Mouse (Mus musculus) liver, embryonic 16.5 days (tissue): ENCODE results near the gene Sirt2. TPM values are rescaled to one million over a fixed set of nuclear protein-coding genes. Genes with fewer than 3 reads are reported as not detected.
A peak's percentile ranks its signal among the peaks of the same experiment; 100 is the strongest.

Source experiments
- ATAC-seq: fragments of 200-750 bp; cut with Nextera tagmentation; 2 replicates; pipeline ENCODE4 v1.8.0; 2017; ENCODE audit warnings: low read depth, mild to moderate bottlenecking, moderate number of reproducible peaks, moderate library complexity
- H3K27ac ChIP-seq: fragments of 300-500 bp; sonication (generic); 2 replicates; pipeline ENCODE4 v1.5.1; 2014; ENCODE audit warnings: mild to moderate bottlenecking, low read length
- H3K27me3 ChIP-seq: fragments of 300-500 bp; sonication (generic); 2 replicates; pipeline ENCODE4 v1.6.1; 2014; ENCODE audit warnings: low read depth, low read length, mixed read lengths; ENCODE audit not compliant: control insufficient read depth, insufficient read depth
- H3K36me3 ChIP-seq: fragments of 300-500 bp; sonication (generic); 2 replicates; pipeline ENCODE4 v1.6.1; 2014; ENCODE audit warnings: mild to moderate bottlenecking; ENCODE audit not compliant: control insufficient read depth, insufficient read depth
- H3K4me1 ChIP-seq: fragments of 300-500 bp; sonication (generic); 2 replicates; pipeline ENCODE4 v1.6.1; 2014; ENCODE audit warnings: low read depth, low read length, mixed read lengths; ENCODE audit not compliant: control insufficient read depth
- H3K4me2 ChIP-seq: fragments of 300-500 bp; sonication (generic); 2 replicates; pipeline ENCODE4 v1.6.1; 2014; ENCODE audit warnings: low read depth, low read length, mixed read lengths
- H3K4me3 ChIP-seq: fragments of 300-500 bp; sonication (generic); 2 replicates; pipeline ENCODE4 v1.5.1; 2014; ENCODE audit warnings: low read depth, mild to moderate bottlenecking, low read length
- H3K9ac ChIP-seq: fragments of 300-500 bp; sonication (generic); 2 replicates; pipeline ENCODE4 v1.6.1; 2014; ENCODE audit warnings: low read depth, low read length
- H3K9me3 ChIP-seq: fragments of 300-500 bp; sonication (generic); replicated peaks from 2 replicates; pipeline ENCODE4 v1.6.1; 2016; ENCODE audit warnings: low read length; ENCODE audit not compliant: control insufficient read depth
- WGBS: fragments of 180-500 bp; shearing (Covaris S2); extraction: QIAGEN DNeasy Blood & Tissue Kit; methylation state at CpG from one replicate; pipeline ENCODE4 v1.1.7; 2014; ENCODE audit not compliant: insufficient replicate concordance; 5-methylcytosine and 5-hydroxymethylcytosine counted together
- polyA plus RNA-seq: library from polyadenylated mRNA; unstranded; fragments of >200 nt; fragmentation: Nextera tagmentation; extraction: Ambion mirVana; gene quantifications from 2 replicates; pipeline ENCODE4 v1.2.1, GENCODE M21; 2015

Sirt2 gene
- polyA plus RNA-seq, 1 experiment from 2014 or later = 28.0 TPM

DNA sequence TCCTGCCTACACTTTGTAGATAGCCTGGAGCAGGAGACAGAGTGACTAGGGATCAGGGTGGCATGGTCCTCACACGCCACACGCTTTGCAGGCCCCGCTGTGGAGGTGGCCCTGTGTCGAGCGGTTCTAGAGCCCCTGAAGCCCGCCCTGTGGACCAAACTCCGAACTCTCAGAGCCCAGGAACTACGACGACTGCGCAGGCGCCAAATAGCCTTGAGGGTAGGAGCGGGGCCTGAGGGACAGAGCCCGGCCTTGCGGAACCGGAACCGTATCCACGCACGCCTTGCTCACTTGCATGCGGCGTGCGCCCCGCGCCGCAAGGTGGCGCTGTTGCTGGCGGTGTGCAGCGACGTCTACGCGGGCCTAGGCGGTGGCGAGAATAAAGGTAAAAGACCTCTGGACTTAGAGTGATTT lies 30.0 kb downstream of the Sirt2 start:
- Histone ChIP-seq H3K9ac (peak overlapping the region; percentile 63), H3K27ac (peak overlapping the region; percentile 69), H3K9me3 (no peaks in the 10 kb centered on the region), H3K4me1 (peaks cover 17% of the 10 kb centered on the region), H3K4me3 (peak overlapping the region; percentile 56), H3K4me2 (peak overlapping the region; percentile 78), H3K27me3 (no peaks in the 10 kb centered on the region), H3K36me3 (no peaks in the 10 kb centered on the region)
- WGBS = 7% methylated on average over 32 of the region's 32 CpGs
- peak; percentile 81 for ATAC-seq

- Histone ChIP-seq H3K36me3 (no peaks in the 10 kb centered on the region), H3K9ac (no peak overlapping the region), H3K9me3 (no peaks in the 10 kb centered on the region), H3K4me1 (peaks cover 44% of the 10 kb centered on the region), H3K27me3 (no peaks in the 10 kb centered on the region), H3K4me2 (no peak overlapping the region), H3K4me3 (no peak overlapping the region), H3K27ac (no peak overlapping the region)
- WGBS = 82% methylated on average over 9 of the region's 9 CpGs
- no peak for ATAC-seq
Observed at GRCm38 (mm10) chr7:28799994-28800393, 33.5 kb downstream of the Sirt2 start.

DNA sequence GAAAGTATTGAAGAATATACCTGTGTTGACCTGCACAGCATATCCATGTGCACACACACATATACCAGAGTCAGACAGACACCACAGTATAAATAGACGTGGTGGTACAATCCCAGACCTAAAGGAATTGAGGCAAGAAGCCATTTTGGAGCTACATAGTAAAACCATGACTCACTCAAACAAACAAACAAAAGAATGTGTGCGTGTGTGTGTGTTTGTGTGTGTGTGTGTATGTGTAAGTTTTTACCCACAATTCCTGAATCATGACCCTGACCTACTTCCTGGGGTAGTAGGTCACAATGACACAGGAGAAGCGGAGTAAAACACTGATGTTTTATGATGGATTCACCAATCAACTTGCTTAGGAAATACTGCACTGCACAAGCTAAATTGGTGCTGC lies 34.9 kb downstream of the Sirt2 start:
- Histone ChIP-seq H3K36me3 (no peaks in the 10 kb centered on the region), H3K4me2 (no peak overlapping the region), H3K9me3 (no peaks in the 10 kb centered on the region), H3K27ac (no peak overlapping the region), H3K27me3 (no peaks in the 10 kb centered on the region), H3K4me1 (peaks cover 34% of the 10 kb centered on the region), H3K9ac (no peak overlapping the region), H3K4me3 (no peak overlapping the region)
- no peak for ATAC-seq
- WGBS = 60% methylated on average over 3 of the region's 3 CpGs

DNA sequence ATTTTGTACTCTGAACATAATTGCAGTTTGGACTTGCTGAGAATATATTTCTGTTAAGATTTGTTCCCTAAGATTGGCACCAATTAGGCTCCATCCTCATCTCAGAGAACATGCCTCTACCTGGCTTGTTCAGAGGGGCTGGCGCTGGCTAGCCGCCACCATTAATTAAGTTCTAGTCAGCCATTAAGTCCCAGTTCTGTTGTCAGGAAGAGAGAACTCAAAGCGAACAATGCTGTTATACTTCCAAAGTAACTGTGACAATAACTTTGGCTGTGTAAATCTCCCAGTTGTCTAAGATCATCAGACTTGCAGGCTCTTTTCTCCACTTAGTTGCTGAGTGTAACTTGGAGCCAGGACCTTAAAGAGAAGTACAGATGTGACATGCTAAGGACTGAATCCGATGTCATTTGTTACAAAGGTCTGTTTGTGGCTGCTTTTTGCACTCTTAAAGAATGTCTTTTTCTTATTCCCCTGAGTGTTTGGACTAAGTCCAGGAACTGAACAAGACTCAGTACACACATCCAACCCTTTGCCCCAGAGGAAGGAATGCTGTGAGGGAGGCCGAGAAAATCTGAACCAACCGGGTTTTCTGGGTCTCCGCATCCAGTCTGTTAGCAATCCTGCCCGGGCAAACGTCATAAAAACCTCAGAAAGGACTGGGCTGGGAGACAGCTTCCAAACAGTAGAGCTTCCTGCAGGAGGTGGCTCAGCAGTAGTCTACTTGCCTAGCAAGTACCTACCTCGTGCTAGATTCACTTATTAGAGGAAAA lies 35.6 kb downstream of the Sirt2 start:
- ATAC-seq = no peak
- no peak overlapping the region for H3K4me3 ChIP-seq
- H3K4me1 ChIP-seq = peaks cover 28% of the 10 kb centered on the region
- no peak overlapping the region for H3K9ac ChIP-seq
- no peaks in the 10 kb centered on the region for H3K27me3 ChIP-seq
- H3K27ac ChIP-seq = peak overlapping the region; percentile 78
- WGBS = 45% methylated on average over 10 of the region's 10 CpGs
- H3K4me2 ChIP-seq = no peak overlapping the region
- H3K9me3 ChIP-seq = no peaks in the 10 kb centered on the region
- H3K36me3 ChIP-seq = no peaks in the 10 kb centered on the region

DNA sequence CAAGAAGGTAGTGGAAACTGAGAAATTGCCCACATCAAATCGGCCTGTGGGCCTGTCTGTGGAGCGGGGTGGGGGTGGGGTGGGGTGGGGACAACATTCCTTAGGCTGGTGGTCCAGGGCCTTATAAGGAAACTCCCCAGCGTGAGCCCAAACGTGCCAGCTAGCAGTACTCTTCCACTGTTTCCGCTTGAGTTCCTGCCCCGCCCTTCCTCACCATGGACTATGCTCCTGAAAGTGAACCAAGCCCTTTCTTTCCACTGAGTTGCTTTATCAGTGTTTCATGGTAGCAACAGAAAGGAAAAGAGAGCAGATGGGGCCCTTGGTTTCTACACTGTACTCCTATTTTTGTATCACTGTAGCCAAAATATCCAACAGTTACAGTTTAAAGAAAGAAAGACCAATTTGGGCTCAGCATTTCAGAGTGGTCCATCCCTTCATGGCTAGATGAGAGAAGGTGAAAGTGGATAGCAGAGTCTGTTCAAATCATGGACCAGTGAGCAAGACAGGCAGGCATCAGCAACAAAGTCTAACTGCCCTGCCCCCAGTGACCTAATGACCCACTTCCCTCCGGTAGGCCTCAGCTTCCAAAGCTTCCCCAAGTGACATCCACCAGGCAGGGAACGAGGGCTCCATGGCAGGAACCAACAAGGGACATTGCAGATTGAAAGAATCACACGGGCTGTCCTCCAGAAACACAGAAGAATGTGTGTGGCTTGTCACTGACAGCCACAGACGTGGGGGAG lies 36.5 kb downstream of the Sirt2 start:
- 12% methylated on average over 10 of the region's 10 CpGs for WGBS
- no peaks in the 10 kb centered on the region for H3K36me3 ChIP-seq
- H3K4me2 ChIP-seq = peak overlapping the region; percentile 27; the same call in 1 of the 2 replicates
- peak; percentile 49 for ATAC-seq
- no peaks in the 10 kb centered on the region for H3K27me3 ChIP-seq
- peak overlapping the region; percentile 21 for H3K9ac ChIP-seq
- no peaks in the 10 kb centered on the region for H3K9me3 ChIP-seq
- peaks cover 33% of the 10 kb centered on the region for H3K4me1 ChIP-seq
- H3K27ac ChIP-seq = peak overlapping the region; percentile 78
- H3K4me3 ChIP-seq = no peak overlapping the region

DNA sequence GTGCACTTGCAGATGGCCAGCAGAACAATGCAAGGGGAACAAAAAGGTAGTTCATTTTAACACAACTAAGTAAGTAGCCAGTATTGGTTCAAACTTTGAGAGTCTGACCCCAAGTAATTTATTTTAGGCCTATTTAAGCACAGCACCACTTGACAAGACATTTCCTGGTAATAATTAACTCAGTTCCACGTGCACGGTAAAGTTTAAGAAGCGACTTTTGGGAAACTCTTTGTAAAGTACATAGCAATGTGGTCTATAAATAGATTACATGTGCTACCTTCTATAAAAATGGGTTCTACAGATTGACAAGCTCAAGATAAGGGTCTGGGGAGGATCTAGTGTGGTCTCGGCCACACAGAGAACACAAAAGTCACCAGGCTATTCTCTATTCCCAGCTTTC lies 37.2 kb downstream of the Sirt2 start:
- H3K36me3 ChIP-seq = no peaks in the 10 kb centered on the region
- no peaks in the 10 kb centered on the region for H3K27me3 ChIP-seq
- H3K27ac ChIP-seq = peak overlapping the region; percentile 78
- peaks cover 38% of the 10 kb centered on the region for H3K4me1 ChIP-seq
- H3K4me3 ChIP-seq = no peak overlapping the region
- WGBS = 23% methylated on average over 4 of the region's 4 CpGs
- H3K4me2 ChIP-seq = no peak overlapping the region
- no peaks in the 10 kb centered on the region for H3K9me3 ChIP-seq
- no peak for ATAC-seq
- H3K9ac ChIP-seq = no peak overlapping the region; the same call in 1 of the 2 replicates

- WGBS = 56% methylated on average over 4 of the region's 4 CpGs
- H3K36me3 ChIP-seq = no peaks in the 10 kb centered on the region
- no peak for ATAC-seq
- H3K4me1 ChIP-seq = peaks cover 40% of the 10 kb centered on the region
- H3K9ac ChIP-seq = no peak overlapping the region
- H3K9me3 ChIP-seq = no peaks in the 10 kb centered on the region
- H3K27ac ChIP-seq = no peak overlapping the region
- H3K27me3 ChIP-seq = no peaks in the 10 kb centered on the region
- no peak overlapping the region for H3K4me2 ChIP-seq
- H3K4me3 ChIP-seq = no peak overlapping the region
Observed at GRCm38 (mm10) chr7:28806869-28807268, 40.3 kb downstream of the Sirt2 start.

- H3K4me2 ChIP-seq = peak overlapping the region; percentile 100
Observed at GRCm38 (mm10) chr7:28807641-28808220, 41.2 kb downstream of the Sirt2 start.

More at GRCm38 (mm10) chr7:28807641-28808220, 41.2 kb downstream of the Sirt2 start:
- no peaks in the 10 kb centered on the region for H3K27me3 ChIP-seq
- peak overlapping the region; percentile 95 for H3K9ac ChIP-seq
- H3K27ac ChIP-seq = peak overlapping the region; percentile 99
- no peaks in the 10 kb centered on the region; the same call in 1 of the 2 replicates for H3K36me3 ChIP-seq
- no peaks in the 10 kb centered on the region for H3K9me3 ChIP-seq
- WGBS = 58% methylated on average over 8 of the region's 8 CpGs
- H3K4me3 ChIP-seq = peak overlapping the region; percentile 93
- ATAC-seq = no peak
- H3K4me1 ChIP-seq = peaks cover 41% of the 10 kb centered on the region
